In genomic region chr4:154023754-154024601, GRCm38 (mm10) we compare ENCODE assay signal across 9 mouse cellular contexts. TPM values are rescaled to one million over a fixed set of nuclear protein-coding genes. Genes with fewer than 3 reads are reported as not detected.
A peak's percentile ranks its signal among the peaks of the same experiment; 100 is the strongest.
DNase-seq lines count a peak whose midpoint lies in the region; ATAC-seq and TF ChIP-seq lines count a peak whose summit lies in the region.
"Had no signal": no experiment of that assay in that cellular context is flagged by ENCODE, and none has a peak within 500 bp of the region (broad histone marks: within the 10 kb centered on the region; RNA-seq: fewer than 3 reads in every experiment).

No protein-coding gene starts in this region.

- 17% methylated on average over 8 of the region's 8 CpGs for WGBS in lung, postnatal 0 days
- 6% methylated on average over 8 of the region's 8 CpGs for WGBS in intestine, embryonic 15.5 days
- 4% methylated on average over 8 of the region's 8 CpGs for WGBS in liver, embryonic 16.5 days (ENCODE audit: insufficient replicate concordance)

- H3K4me1 ChIP-seq in lung, postnatal 0 days (ENCODE audit: insufficient read depth, low read depth, low read length), result peaks cover 14% of the 10 kb centered on the region
- H3K4me1 ChIP-seq in intestine, embryonic 15.5 days (replicated peaks), result peaks cover 39% of the 10 kb centered on the region
- H3K4me1 ChIP-seq in liver, embryonic 16.5 days (ENCODE audit: control insufficient read depth, low read depth, low read length), result peaks cover 53% of the 10 kb centered on the region

- peak; percentile 64 for DNase-seq in adrenal gland, postnatal 14 days
- no peak for DNase-seq in adrenal gland, postnatal 4 days (ENCODE audit: low spot score in 2 of 2)
- DNase-seq in lung, postnatal 0 days (ENCODE audit: low spot score), result no peak
- no peak for DNase-seq in lung, postnatal 10 days
- DNase-seq in frontal cortex, postnatal 25 days (ENCODE audit: low spot score in 2 of 2), result no peak

- H3K9ac ChIP-seq in lung, postnatal 0 days (replicated peaks; ENCODE audit: low read depth), result no peak overlapping the region
- H3K9ac ChIP-seq in intestine, embryonic 15.5 days, result peak overlapping the region; percentile 67; the same call in 1 of the 2 replicates
- peak overlapping the region; percentile 95 for H3K9ac ChIP-seq in liver, embryonic 16.5 days (ENCODE audit: low read depth, low read length)

- no peaks in the 10 kb centered on the region for H3K27me3 ChIP-seq in lung, postnatal 0 days (replicated peaks; ENCODE audit: insufficient read depth, low read length)
- no peaks in the 10 kb centered on the region for H3K27me3 ChIP-seq in intestine, embryonic 15.5 days (replicated peaks)
- H3K27me3 ChIP-seq in liver, embryonic 16.5 days (ENCODE audit: control insufficient read depth, insufficient read depth, low read depth, low read length), result no peaks in the 10 kb centered on the region

- no peak for TF ChIP-seq EP300 in lung, postnatal 0 days (IDR thresholded peaks at IDR 0.05)

- no peaks in the 10 kb centered on the region for H3K9me3 ChIP-seq in lung, postnatal 0 days (ENCODE audit: low read length)
- H3K9me3 ChIP-seq in intestine, embryonic 15.5 days, result no peaks in the 10 kb centered on the region; the same call in 1 of the 2 replicates
- H3K9me3 ChIP-seq in liver, embryonic 16.5 days (replicated peaks; ENCODE audit: control insufficient read depth, low read length), result no peaks in the 10 kb centered on the region

- ATAC-seq in lung, postnatal 0 days, result no peak
- peak; percentile 65 for ATAC-seq in intestine, embryonic 15.5 days
- peak; percentile 84 for ATAC-seq in liver, embryonic 16.5 days (ENCODE audit: low read depth)
- ATAC-seq in activated CD4-positive, CD25-positive, alpha-beta regulatory T cell, adult 4 months, result no peak

- H3K4me2 ChIP-seq in lung, postnatal 0 days (replicated peaks; ENCODE audit: low read depth, low read length), result peak overlapping the region; percentile 66; the same call in 1 of the 2 replicates
- H3K4me2 ChIP-seq in intestine, embryonic 15.5 days (replicated peaks), result peak overlapping the region; percentile 78
- H3K4me2 ChIP-seq in liver, embryonic 16.5 days (ENCODE audit: low read depth, low read length), result peak overlapping the region; percentile 94

- no peak overlapping the region for H3K27ac ChIP-seq in lung, postnatal 0 days (ENCODE audit: low read length)
- peak overlapping the region; percentile 82 for H3K27ac ChIP-seq in intestine, embryonic 15.5 days
- peak overlapping the region; percentile 93 for H3K27ac ChIP-seq in liver, embryonic 16.5 days (ENCODE audit: low read length)

- peaks cover 19% of the 10 kb centered on the region; the same call in 1 of the 2 replicates for H3K36me3 ChIP-seq in lung, postnatal 0 days (ENCODE audit: insufficient read depth, low read length)
- H3K36me3 ChIP-seq in intestine, embryonic 15.5 days, result peaks cover 24% of the 10 kb centered on the region; the same call in 1 of the 2 replicates
- H3K36me3 ChIP-seq in liver, embryonic 16.5 days (ENCODE audit: control insufficient read depth, insufficient read depth), result peaks cover 32% of the 10 kb centered on the region

- no peak overlapping the region for H3K4me3 ChIP-seq in lung, postnatal 0 days (ENCODE audit: low read depth, low read length)
- H3K4me3 ChIP-seq in intestine, embryonic 15.5 days (replicated peaks), result peak overlapping the region; percentile 58
- H3K4me3 ChIP-seq in liver, embryonic 16.5 days (ENCODE audit: low read depth, low read length), result peak overlapping the region; percentile 93

- no peak for TF ChIP-seq CTCF in lung, postnatal 0 days (IDR thresholded peaks at IDR 0.05)

RNA-seq across cellular contexts. Expression of gene Smim1, which starts 2.1 kb away (rescaled TPM):
- 31.4 and 33.0 TPM in 2 replicates for total RNA-seq in adrenal gland, postnatal 14 days (2021)
- total RNA-seq in adrenal gland, postnatal 4 days (2021), result 10 to 100 TPM; 62.0 to 63.3 TPM
- 57.9 and 59.4 TPM in 2 replicates for polyA plus RNA-seq in lung, postnatal 0 days (2015; fragmentation: Nextera tagmentation; extraction: Ambion mirVana)
- 124 and 154 TPM in 2 replicates for polyA plus RNA-seq in intestine, embryonic 15.5 days (2015; fragmentation: Nextera tagmentation; extraction: Ambion mirVana)
- polyA plus RNA-seq in liver, embryonic 16.5 days (2015; fragmentation: Nextera tagmentation; extraction: Ambion mirVana), result 271 and 290 TPM in 2 replicates
- polyA plus RNA-seq in activated CD4-positive, CD25-positive, alpha-beta regulatory T cell, adult 4 months (2017; shearing (Covaris generic)), result 1 to 10 TPM in 1 of 2 experiments, not detected in 1; 1.0 TPM

RNA-seq across cellular contexts. Expression of gene Lrrc47, which starts 12.4 kb away (rescaled TPM):
- 39.8 and 44.3 TPM in 2 replicates for total RNA-seq in adrenal gland, postnatal 14 days (2021)
- 10 to 100 TPM; 64.2 to 65.6 TPM for total RNA-seq in adrenal gland, postnatal 4 days (2021)
- 15.2 and 15.4 TPM in 2 replicates for polyA plus RNA-seq in lung, postnatal 0 days (2015; fragmentation: Nextera tagmentation; extraction: Ambion mirVana)
- 22.3 and 23.3 TPM in 2 replicates for polyA plus RNA-seq in intestine, embryonic 15.5 days (2015; fragmentation: Nextera tagmentation; extraction: Ambion mirVana)
- 11.8 and 12.2 TPM in 2 replicates for polyA plus RNA-seq in liver, embryonic 16.5 days (2015; fragmentation: Nextera tagmentation; extraction: Ambion mirVana)
- 1 to 10 TPM; 4.7 to 5.2 TPM for polyA plus RNA-seq in activated CD4-positive, CD25-positive, alpha-beta regulatory T cell, adult 4 months (2017; shearing (Covaris generic))

RNA-seq across cellular contexts. Expression of gene Ccdc27, which starts 18.5 kb away (rescaled TPM):
- total RNA-seq in adrenal gland, postnatal 14 days (2021), result not detected in 2 replicates
- total RNA-seq in adrenal gland, postnatal 4 days (2021), result under 1 TPM in 1 of 2 experiments, not detected in 1; 0.20 TPM
- polyA plus RNA-seq in lung, postnatal 0 days (2015; fragmentation: Nextera tagmentation; extraction: Ambion mirVana), result not detected in 2 replicates
- polyA plus RNA-seq in intestine, embryonic 15.5 days (2015; fragmentation: Nextera tagmentation; extraction: Ambion mirVana), result not detected in 2 replicates
- polyA plus RNA-seq in liver, embryonic 16.5 days (2015; fragmentation: Nextera tagmentation; extraction: Ambion mirVana), result 0.04 TPM in 1 of 2 replicates, not detected in the other
- not detected for polyA plus RNA-seq in activated CD4-positive, CD25-positive, alpha-beta regulatory T cell, adult 4 months (2017; shearing (Covaris generic))
- total RNA-seq: left cerebral cortex, postnatal 36 days had no signal

RNA-seq across cellular contexts. Expression of gene Cep104, which starts 49.0 kb away (rescaled TPM):
- 22.3 and 24.8 TPM in 2 replicates for total RNA-seq in adrenal gland, postnatal 14 days (2021)
- 10 to 100 TPM; 22.1 to 23.1 TPM for total RNA-seq in adrenal gland, postnatal 4 days (2021)
- 9.6 and 10.1 TPM in 2 replicates for polyA plus RNA-seq in lung, postnatal 0 days (2015; fragmentation: Nextera tagmentation; extraction: Ambion mirVana)
- 10.8 and 11.0 TPM in 2 replicates for polyA plus RNA-seq in intestine, embryonic 15.5 days (2015; fragmentation: Nextera tagmentation; extraction: Ambion mirVana)
- 5.3 and 5.6 TPM in 2 replicates for polyA plus RNA-seq in liver, embryonic 16.5 days (2015; fragmentation: Nextera tagmentation; extraction: Ambion mirVana)
- polyA plus RNA-seq in activated CD4-positive, CD25-positive, alpha-beta regulatory T cell, adult 4 months (2017; shearing (Covaris generic)), result 1 to 10 TPM; 2.7 to 3.8 TPM

RNA-seq across cellular contexts. Expression of gene Dffb, which starts 49.1 kb away (rescaled TPM):
- total RNA-seq in adrenal gland, postnatal 14 days (2021), result 4.3 and 7.4 TPM in 2 replicates
- total RNA-seq in adrenal gland, postnatal 4 days (2021), result 10 to 100 TPM; 13.8 TPM
- 8.1 and 8.6 TPM in 2 replicates for polyA plus RNA-seq in lung, postnatal 0 days (2015; fragmentation: Nextera tagmentation; extraction: Ambion mirVana)
- 14.1 and 15.3 TPM in 2 replicates for polyA plus RNA-seq in intestine, embryonic 15.5 days (2015; fragmentation: Nextera tagmentation; extraction: Ambion mirVana)
- polyA plus RNA-seq in liver, embryonic 16.5 days (2015; fragmentation: Nextera tagmentation; extraction: Ambion mirVana), result 6.7 and 6.9 TPM in 2 replicates
- polyA plus RNA-seq in activated CD4-positive, CD25-positive, alpha-beta regulatory T cell, adult 4 months (2017; shearing (Covaris generic)), result 10 to 100 TPM in 1 of 2 experiments, 1 to 10 TPM in 1; 9.5 to 16.9 TPM

Comparison
In these comparisons a context has a peak if more than half of its experiments do, and no peak if none do; other contexts are left out.
1. ATAC-seq: peak in intestine, embryonic 15.5 days (single experiment) and liver, embryonic 16.5 days (single experiment); none in lung, postnatal 0 days (single experiment) and activated CD4-positive, CD25-positive, alpha-beta regulatory T cell, adult 4 months (single experiment).
2. RNA of gene Smim1, which starts 2.1 kb away (polyA plus RNA-seq): 271 to 290 TPM in liver, embryonic 16.5 days, 124 to 154 TPM in intestine, embryonic 15.5 days and 57.9 to 59.4 TPM in lung, postnatal 0 days; 1.0 TPM in activated CD4-positive, CD25-positive, alpha-beta regulatory T cell, adult 4 months; every median in the first group is over 10 times any median in the second.
3. Peak in every context shown above with its lines, with median percentiles within 50 percentile points of each other: H3K4me2 ChIP-seq.